Mouse (Mus musculus) fat pad, adult 2 months (tissue): ENCODE data around the gene Scfd2.

ENCODE experiments used
- DNase-seq: peaks from one replicate; pipeline ENCODE4 v3.0.0-alpha.2; 2011; ENCODE audit warnings: low read depth, low spot score; ENCODE audit errors: extremely low read depth

The Scfd2 gene

DNA sequence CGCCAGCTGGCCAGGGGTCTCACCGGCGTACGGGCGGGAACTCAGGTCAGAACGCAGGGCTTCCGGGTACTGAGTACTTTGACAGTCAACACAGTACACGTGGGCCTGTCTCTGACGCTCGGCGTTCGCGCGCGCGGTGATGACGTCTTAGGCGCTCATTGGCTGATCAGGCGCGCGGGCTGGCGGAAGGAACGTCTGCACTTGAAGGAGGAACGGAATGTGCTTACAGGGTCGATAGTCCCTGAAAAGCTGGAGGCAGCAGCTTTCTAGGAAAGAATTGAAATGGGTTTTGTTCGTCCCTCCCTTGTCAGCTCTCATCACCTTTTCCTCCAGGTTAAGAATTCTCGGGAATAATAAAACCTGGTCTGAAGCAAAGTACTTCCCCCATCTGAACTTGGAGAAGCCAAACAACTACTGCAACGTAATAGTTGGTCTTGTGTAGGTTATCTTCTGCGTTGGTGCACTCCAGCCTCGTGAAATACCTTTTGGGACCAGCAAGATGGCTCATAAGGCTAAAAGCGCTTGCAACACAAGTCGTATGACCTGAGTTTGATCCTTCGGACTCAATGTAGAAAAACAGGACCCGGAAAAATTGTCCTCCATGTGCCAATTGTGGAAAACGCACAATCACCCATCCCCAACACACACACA lies at the start of gene Scfd2:
TSS of gene Scfd2 (minus strand) at position 130 of the 651 bp plus-strand sequence.
- DNase-seq, result no peak

DNA sequence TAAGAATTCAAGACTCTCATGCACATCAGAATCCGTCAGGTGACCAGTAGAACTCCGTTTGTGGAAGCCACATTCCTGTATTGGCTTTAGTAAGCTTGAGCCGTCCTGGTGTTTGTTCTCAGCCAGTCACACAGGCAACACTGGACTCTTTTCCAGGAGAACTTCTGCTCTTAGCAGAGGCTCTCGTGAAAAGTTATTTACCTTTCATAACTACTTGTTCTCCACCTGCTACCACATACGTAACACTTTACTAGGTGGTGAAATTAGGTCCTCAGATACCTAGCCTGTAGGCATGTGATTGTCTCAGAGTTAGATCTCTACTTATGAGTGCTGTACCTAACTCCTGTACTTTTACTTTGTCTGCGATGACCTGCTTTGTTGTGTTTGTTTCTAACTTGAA lies 40.2 kb upstream of the Scfd2 start:
- no peak for DNase-seq

DNA sequence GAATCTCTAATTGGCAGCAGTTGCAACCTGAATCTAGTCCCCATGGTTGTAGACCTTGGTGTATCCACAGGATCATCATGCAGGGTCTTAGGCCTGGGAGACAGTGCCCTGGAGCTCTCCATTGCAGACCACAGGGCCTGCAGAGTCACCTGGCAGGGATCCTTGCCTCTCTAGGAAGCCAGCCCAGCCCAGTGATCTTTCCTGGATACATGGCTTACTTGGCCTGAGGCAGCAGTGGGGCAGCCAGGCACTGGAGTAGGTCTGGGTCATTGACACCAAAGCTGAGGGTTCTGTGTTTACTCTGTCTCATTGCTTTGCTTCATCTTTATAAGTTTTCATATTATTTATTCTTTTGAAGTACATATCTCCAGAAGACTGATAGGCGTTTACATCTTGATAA lies 29.6 kb upstream of the Scfd2 start:
- DNase-seq, result no peak

DNA sequence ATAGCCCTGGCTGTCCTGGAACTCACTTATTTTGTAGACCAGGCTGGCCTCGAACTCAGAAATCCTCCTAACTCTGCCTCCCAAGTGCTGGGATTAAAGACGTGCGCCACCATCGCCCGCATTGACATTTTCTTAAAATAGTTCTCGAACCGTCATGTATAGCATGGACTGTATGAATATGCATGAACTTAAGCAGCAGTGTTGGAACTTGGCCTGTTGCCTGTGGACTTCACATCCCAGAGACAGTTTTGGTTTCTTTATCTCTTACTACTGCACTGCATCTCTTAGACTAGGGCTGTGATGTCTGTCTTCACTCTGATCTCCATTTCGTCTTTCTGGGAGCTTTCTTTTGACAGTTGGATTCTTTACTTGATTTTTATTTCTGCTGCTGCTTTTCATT lies 18.0 kb upstream of the Scfd2 start:
- no peak for DNase-seq

DNA sequence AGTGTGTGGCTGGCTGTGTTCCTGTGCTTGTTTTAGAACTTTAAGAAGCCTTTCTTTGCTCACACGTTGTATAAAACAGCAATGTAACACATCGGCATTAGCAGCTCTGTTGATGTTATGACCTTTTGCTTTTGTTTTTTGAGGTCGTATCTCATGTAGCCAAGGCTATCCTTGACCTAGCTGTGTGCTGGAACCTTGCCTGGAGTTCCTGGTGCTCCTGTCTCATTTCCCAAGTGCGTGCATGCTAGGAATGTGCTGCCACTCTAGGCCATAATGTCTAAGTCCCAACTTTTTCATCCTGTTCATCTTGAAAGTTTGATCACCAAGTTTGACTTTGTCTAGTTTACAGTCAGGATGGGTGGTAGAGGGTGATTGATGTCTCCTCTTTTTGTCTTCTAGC lies 14.0 kb upstream of the Scfd2 start:
- DNase-seq, result no peak

DNA sequence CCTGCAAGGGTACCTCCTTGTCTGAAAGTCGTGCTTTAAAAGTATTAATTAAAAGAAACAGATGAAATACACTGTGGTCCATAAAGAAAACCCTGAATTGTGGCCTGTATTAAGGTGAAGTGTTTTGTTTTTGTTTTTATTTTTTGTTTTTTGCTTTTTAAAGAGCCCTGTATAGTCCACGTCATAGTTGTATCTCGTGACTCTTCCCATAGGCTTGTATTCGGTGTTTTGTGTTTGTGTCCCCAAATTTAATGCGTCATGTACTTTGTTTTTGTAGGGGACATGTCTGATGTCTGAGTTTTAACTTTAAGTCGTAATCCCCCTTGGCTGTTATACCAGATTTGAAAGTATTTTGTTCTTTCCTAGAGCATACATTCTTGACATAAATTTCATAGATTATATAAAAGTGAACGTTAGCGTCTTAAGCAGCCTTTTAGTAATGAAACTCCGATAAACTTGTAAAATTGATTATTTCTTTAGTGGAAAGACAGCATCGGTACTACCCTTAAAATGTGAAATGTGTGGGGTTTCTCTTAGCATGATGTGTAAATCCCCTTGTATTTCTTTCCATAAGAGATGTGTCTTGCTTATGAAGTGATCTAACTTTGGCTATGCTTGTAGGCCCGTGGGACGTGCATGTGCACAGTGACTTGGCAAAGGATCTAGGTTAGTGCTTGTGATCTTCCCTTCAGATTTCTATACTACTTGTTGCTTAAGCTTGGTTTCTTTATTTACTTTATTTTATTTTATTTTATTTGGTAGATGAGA lies 4.8 kb upstream of the Scfd2 start:
- DNase-seq, result no peak

DNA sequence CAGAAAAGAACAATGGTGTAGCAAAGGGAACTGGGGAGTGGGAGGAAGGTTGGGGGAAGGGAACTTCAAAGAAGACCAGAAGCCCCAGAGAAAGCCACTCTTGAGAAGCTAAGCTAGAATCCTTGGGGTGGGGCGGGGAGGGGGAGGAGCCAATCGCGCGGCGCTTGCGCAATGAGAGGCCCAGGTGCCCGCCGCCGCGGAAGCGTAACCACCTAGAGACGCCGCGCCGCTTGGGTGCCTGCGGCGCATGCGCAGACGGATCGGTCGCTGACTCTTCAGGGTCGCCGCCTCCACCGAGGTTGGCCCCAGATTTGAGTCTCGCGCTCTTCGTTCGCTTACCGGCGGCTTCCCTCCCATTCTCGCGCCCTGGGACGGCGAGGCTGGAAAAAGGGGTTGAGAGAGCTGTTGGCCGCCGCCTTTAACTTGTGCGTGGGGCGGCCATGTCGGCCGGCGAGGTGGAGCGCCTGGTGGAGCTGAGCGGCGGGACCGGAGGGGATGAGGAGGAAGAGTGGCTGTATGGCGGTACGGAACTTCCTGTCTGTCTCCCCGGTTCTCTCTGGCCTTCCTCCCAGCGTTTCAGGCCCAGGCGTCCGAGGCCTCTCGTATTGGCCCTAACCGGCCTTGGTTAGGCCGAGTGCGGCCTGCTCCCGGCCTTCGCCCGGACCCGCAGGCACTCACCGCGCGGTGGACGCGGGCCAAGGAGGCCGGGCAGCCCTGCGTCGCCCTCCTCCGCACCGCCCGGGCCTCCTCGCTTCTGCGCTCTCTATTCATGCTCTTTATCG lies 3.9 kb upstream of the Scfd2 start, which contains the start of gene Fip1l1:
TSS of gene Fip1l1 (plus strand) at position 210 of the 782 bp plus-strand sequence.
- DNase-seq, result no peak

DNA sequence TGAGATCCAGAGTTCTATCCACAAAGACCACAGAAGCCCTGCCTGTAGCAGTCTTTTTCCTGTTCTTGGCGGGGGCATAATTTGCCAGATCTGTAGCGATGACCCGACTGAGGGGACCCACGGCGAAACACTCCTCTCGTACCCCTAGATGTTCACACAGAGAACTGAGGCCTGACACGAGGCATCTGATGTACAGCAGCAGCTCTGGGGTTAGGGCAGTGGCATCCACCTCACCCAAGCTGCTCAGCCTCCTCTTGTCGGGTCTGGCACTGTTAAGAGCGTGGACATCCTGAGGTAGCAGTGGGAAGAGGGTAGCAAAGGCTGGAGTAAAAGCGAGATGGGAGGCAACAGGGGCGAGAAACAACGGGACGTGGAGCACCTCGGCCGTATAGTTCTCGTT lies 774 bp downstream of the Scfd2 start:
- no peak for DNase-seq

DNA sequence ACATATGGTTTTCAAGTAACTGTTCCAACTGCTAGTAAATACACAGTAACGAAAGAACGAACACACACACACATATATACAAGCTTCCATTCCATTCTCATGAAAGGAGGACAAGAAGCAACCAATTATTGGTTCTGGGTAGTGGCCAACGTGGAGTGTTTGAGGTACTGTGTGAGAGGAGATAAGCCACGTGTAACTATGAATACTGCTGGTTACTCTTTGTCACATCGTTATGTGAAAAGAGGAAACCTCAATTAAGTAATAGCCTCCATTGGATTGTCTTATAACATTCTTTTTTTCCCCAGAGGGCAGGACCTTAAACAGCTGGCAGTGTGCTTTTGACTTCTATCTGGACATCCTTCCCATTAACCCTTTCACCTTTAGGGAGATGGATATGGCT lies 4.5 kb downstream of the Scfd2 start:
- no peak for DNase-seq

DNA sequence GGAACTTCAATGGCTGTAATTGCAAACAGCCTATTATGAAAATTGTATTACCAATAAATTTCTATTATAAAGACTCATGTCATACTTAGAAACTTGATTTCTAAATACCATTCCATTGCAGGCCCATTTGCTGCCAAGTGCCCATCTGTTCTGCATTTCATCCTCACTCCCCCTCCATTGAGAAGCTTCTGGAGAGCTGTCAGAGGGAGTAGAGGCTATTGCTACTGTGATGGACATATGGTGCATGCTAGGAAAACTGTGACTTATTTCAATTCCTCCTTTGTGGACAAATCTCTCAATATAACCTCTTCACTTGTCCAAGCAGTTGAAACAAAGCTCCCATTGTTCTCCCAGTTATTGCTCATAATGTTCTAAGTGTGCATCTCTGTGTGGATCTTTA lies 19.9 kb downstream of the Scfd2 start:
- DNase-seq, result no peak

DNA sequence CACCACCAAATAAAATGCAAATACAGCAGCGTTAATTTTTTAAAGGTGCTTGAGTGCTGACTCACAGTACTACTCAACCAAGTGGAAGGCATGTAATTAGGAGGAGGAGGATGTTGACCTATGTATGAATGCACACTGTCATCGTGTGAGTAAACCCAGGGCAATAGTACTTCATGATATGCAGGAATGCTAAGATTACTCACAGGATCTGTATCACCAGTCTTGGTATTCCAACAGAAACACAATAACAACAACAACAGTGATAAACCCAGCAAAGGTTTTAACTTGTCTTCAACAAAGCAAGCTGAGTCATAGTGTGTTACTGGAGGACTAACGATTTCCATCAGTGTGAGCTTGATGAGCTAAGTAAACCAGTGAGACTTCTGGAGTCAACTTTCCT lies 38.9 kb downstream of the Scfd2 start:
- no peak for DNase-seq

DNA sequence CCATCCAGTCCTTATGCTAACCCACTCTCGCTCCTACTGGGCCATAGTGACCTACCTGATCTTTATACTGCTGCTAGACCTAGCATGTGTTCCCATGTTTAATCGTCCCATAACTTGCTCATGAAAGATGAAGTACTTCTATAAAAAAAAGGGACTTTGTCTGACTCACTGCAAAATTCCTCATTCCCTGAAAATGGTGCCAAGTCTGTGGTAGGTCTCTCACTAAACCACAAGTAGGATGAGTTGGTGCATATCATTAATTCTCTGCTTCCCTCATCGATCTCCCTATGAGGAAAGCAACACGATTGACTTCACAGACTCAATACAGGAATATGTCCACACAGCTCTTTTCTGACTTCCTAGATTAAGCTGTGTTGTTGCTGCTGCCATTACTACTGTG lies 46.9 kb downstream of the Scfd2 start:
- no peak for DNase-seq

DNA sequence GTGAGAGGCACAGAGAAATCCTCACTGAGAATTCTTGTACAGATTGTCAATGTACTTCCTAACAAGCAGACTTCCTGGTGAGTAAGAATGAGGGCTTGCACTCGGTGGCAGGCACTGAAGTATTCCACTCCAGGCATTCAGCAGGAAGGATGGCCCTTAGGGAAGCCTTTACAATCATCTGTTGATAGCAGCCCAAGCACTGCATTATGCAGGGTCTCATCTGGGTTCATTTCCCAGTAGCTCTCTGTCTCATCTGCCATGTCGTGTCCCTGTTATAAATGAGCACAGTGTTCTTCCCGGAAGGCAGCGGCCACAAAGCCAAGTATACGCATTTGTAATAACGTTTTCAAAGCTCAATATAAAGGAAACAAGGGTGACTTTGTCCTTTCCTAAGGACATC lies 48.9 kb downstream of the Scfd2 start:
- DNase-seq, result no peak

DNA sequence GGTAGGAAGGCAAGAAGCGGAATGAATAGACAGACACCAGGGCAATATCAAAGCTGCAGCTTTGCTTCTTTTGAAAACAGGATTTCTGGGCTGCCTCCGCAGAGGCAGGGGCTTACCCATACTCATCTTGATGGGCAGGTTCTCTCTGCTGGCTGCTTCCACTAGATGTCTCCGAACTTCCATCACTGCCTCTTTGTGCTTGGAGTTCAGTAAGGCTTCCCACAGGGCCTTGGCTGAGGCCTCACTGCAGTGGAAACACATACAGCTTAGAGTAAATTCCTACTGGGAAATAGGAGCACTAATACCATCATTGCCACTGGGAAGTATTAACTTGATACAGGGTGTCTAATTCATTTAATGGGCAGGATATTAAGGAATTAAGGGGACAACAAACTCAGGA lies 49.5 kb downstream of the Scfd2 start:
- DNase-seq, result no peak

DNA sequence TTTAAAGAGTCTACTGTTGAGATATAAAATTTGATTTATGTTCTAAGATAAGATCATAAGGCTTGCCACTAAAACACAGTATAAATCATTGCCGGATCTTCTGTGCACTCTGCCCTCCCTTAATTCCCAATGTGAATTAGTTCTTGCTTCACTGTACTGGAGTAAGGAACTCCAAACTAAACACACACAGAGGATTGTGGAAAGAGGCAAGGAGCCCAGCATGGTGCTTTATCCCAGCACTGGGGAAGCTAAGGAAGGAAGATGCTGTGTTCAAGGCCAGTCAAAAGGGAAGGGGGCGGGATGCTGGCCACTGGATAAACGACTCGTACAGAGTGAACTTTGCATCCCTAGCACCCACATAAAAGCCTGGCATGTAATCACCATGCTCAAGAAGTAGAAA lies 51.1 kb downstream of the Scfd2 start:
- no peak for DNase-seq

DNA sequence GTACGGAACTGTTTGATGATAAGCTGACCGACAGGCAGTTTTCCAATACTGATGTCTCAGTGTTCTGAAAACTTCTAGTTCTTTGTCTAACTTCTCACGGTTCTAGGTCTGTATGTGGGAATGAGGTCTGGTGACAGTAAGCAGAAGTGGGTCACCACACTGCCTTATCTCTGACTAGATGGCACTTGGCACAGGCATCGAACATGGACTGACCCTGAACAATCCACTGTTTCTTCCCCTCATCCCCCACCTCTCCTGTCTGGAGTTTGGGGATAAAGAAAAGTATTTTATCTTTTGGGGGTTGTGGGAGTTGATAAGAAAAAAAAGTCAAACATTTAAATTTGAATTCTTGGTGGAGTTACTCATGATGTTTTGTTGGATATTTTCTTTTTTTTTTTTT lies 51.6 kb downstream of the Scfd2 start:
- no peak for DNase-seq

DNA sequence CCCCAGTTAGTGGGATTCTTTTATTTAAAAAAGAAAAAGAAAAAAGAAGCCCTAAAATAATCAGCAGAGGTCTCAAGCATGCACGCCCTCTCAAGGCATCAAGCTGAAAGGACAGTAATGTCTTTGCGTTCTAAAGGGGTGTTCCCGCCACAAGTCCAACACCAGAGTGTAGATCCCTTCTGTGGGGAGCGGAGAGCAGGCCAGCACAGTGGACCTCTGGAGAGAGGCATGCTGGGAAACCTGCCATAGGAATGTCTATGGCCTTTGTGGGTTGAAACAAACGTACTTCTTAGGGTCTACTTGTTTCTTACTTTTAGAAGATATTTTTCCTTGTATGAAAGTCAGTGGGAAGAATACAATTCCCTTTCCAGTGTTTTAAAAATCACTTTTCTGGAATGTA lies 52.4 kb downstream of the Scfd2 start:
- DNase-seq, result no peak

DNA sequence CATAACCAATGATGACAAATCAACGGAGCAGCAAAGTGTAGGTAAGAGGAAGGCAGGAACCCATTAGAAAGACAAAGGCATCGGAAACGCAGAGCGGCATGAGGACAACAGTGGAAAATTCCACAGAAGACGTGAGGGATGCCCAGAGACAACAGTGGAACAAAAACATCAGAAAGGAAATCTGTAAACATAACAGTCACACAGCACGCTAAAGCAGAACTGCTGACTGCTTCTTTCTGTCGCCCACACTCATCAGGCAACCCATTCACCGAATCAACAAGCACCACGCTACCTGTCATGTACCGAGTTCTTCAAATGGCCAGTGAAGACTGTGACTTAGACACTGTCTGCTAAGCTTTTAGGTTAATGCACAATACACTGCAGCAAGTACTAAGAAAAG lies 55.0 kb downstream of the Scfd2 start:
- no peak for DNase-seq

DNA sequence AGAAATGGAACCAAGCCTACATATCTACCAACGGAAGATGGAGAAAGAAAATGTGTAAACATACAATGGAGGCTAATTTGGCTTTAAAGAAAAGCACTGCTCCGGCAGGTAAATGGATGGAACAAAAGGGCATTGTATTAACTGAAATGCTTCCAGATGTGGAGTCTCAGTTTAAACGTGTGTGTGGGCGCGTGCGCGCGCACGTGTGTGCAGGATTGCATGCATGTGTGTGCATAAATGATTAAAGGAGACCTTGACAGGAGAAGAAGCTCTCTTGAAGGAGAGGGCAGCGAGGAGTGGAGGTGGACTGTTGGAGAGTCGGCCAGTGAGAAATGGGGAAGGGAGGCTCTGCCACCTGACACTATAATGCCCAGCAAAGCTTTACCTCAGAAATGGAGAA lies 58.4 kb downstream of the Scfd2 start:
- DNase-seq, result no peak

DNA sequence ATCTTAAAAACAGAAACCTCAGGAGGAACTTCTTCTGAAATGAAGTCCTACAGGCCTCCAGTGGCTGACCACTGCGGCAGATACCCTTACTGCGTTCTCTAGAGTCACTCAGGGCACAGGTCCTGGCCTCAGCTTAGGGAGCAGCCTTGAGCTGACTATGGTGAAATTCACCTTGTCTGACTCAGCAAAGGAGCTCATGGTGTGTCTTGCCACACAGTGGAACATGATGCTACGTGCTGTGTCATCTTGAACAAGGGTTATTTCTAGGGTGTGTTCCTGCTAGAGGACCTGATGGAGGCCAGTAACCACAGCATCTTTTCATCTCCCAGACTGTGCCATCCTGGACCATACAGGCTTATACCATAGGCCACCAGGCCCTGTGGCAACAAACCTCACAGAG lies 60.7 kb downstream of the Scfd2 start:
- DNase-seq, result no peak

DNA sequence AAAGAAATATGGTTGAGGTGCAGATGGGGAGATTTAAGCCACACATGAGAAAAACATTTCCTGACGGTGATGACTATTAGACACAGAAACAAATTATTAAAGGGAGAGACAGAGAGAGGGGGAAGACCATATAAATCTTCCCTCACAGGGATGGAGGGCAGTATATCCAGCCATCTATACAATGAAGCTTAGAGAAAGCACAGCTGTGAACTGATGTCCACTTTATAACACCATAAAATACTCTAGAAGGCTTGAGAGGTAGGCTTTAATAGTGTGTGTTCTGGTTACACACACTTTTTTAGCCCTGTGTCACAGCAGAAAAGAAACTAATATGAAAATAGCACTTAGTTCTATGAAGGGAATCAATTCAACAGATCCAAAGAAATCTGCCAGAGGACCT lies 61.9 kb downstream of the Scfd2 start:
- no peak for DNase-seq

DNA sequence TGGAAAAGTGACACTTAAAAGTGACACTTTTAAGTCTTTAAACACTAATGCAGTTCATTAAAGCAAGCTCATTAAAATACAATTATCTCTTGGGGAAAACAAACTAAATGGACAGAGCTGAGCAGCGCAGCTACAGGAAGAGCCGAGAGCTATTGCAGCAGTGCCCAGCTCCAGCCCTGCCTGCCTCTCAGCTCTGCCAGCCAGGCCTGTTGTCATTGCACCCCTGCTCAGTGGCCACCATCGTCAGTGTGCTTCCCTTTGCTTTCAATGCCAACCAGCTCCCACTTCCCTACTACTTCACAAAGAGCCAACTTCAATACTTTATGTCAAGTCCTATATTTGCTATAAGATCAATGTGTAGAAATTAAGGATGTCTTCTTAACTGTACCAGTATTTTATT lies 63.8 kb downstream of the Scfd2 start:
- no peak for DNase-seq
